Mouse (Mus musculus) kidney, postnatal 0 days (tissue): Measurements from ENCODE around the gene G530012D18Rik. TPM values are rescaled to one million over a fixed set of nuclear protein-coding genes. Genes with fewer than 3 reads are reported as not detected.
"Not testable (repeated sequence)": the region's sequence is repeated elsewhere in the genome, so short reads cannot be mapped to it uniquely, and the experiment has no call there.

Source experiments
- ATAC-seq: fragments of 200-750 bp; cut with Nextera tagmentation; replicated peaks from 2 replicates; pipeline ENCODE4 v1.8.0; 2017; ENCODE audit warnings: low read depth, moderate number of reproducible peaks, moderate TSS enrichment, moderate library complexity; ENCODE audit not compliant: low FRiP score
- DNase-seq: peaks from one replicate; pipeline ENCODE4 v3.0.0-alpha.2; 2016; ENCODE audit warnings: low spot score
- H3K27ac ChIP-seq: fragments of 300-500 bp; sonication (generic); 2 replicates; pipeline ENCODE4 v1.5.1; 2014; ENCODE audit warnings: mild to moderate bottlenecking
- H3K27me3 ChIP-seq: fragments of 300-500 bp; sonication (generic); 2 replicates; pipeline ENCODE4 v1.6.1; 2014; ENCODE audit warnings: low read length, mixed read lengths; ENCODE audit not compliant: insufficient read depth
- H3K36me3 ChIP-seq: fragments of 300-500 bp; sonication (generic); 2 replicates; pipeline ENCODE4 v1.6.1; 2014; ENCODE audit warnings: low read length, mixed read lengths; ENCODE audit not compliant: insufficient read depth
- H3K4me1 ChIP-seq: fragments of 300-500 bp; sonication (generic); replicated peaks from 2 replicates; pipeline ENCODE4 v1.6.1; 2014; ENCODE audit warnings: antibody characterized with exemption, low read length, mixed read lengths; ENCODE audit not compliant: insufficient read depth
- H3K4me2 ChIP-seq: fragments of 300-500 bp; sonication (generic); 2 replicates; pipeline ENCODE4 v1.6.1; 2014; ENCODE audit warnings: mild to moderate bottlenecking, low read length, moderate library complexity, mixed read lengths
- H3K4me3 ChIP-seq: fragments of 300-500 bp; sonication (generic); replicated peaks from 2 replicates; pipeline ENCODE4 v1.5.1; 2014; ENCODE audit warnings: low read depth, low read length
- H3K9ac ChIP-seq: fragments of 300-500 bp; sonication (generic); 2 replicates; pipeline ENCODE4 v1.6.1; 2014; ENCODE audit warnings: low read depth, low read length
- H3K9me3 ChIP-seq: fragments of 300-500 bp; sonication (generic); replicated peaks from 2 replicates; pipeline ENCODE4 v1.6.1; 2016; ENCODE audit warnings: low read length, inconsistent platforms, mixed read lengths
- WGBS: fragments of 180-500 bp; shearing (Covaris S2); extraction: QIAGEN DNeasy Blood & Tissue Kit; methylation state at CpG from one replicate; pipeline ENCODE4 v1.1.7; 2014; 5-methylcytosine and 5-hydroxymethylcytosine counted together
- polyA plus RNA-seq: library from polyadenylated mRNA; unstranded; fragments of >200 nt; fragmentation: Nextera tagmentation; extraction: Ambion mirVana; gene quantifications from 2 replicates; pipeline ENCODE4 v1.2.1, GENCODE M21; 2015

The G530012D18Rik gene
- polyA plus RNA-seq, 1 experiment from 2014 or later, result not detected

DNA sequence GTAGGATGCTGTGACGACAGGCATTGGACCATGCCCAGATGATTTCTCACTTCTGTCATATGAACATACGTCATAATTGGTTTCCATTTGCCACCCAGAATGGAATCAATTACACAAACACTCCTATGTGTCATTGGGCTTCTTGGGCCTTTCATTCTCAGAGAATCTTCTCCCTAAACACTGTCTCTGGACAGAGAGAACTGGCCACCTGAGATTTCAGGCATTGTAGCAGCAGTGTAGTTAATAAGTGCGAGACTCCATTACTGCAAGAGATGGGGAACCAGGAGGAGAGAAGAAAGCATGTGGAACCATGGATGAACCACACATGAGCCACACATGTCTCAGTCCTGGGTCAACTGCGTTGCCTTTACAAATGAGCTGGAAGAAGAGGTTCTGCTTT lies 32.9 kb downstream of the G530012D18Rik start:
- 83% methylated on average over 3 of the region's 4 CpGs for WGBS

DNA sequence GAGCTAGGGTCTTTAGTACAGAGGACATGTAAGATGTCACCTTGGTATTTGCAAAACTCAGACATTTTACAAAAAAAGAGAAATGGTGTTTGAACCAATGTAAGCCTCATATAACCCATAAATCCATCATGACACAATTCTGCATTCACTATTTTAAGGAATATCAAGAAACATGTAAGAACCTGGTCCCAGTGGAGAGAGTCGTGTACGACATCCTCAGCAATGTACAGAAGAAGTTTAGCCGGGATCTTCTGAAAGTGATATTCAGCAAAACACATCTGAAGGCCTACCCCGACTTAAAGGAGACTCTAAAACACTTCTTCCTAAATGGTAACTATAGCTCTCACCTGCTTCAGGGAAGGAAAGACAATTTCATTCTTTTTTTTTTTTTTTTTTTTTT lies 35.1 kb downstream of the G530012D18Rik start:
- H3K4me2 ChIP-seq, H3K4me1 ChIP-seq, ATAC-seq, DNase-seq, H3K4me3 ChIP-seq, H3K27me3 ChIP-seq, H3K36me3 ChIP-seq, H3K9me3 ChIP-seq, H3K9ac ChIP-seq, H3K27ac ChIP-seq: not testable (repeated sequence)
- WGBS, result no CpG with 5 or more reads among the region's 4 CpGs

More for the DNA sequence above, 32.9 kb downstream of the G530012D18Rik start:
- not testable (repeated sequence) for H3K9me3 ChIP-seq, H3K27me3 ChIP-seq, ATAC-seq, H3K27ac ChIP-seq, H3K9ac ChIP-seq, H3K4me2 ChIP-seq, DNase-seq, H3K4me3 ChIP-seq, H3K4me1 ChIP-seq, H3K36me3 ChIP-seq

DNA sequence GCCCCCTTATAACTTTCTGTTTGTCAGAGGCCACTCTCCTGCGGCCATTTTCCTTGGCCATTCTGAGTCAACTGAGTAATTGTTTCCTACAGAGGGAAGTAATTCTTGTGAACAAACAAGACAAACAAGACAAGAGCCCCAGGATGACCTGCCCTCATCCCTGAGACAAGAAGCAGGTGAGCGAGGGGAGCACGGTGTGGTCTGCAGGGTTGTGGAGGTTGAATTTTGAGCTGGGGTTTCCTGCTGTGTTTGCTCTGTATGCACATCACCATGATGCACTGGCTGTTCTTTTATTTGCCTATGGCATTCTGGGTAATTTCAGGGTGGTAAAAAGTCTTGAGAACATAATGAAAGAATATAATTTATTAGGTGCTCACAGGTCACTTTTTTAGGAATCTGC lies 39.6 kb downstream of the G530012D18Rik start:
- H3K4me3 ChIP-seq, DNase-seq, H3K4me2 ChIP-seq, H3K9ac ChIP-seq, H3K27me3 ChIP-seq, H3K27ac ChIP-seq, H3K36me3 ChIP-seq, H3K9me3 ChIP-seq, ATAC-seq, H3K4me1 ChIP-seq: not testable (repeated sequence)
- 90% methylated on average over 3 of the region's 3 CpGs for WGBS

DNA sequence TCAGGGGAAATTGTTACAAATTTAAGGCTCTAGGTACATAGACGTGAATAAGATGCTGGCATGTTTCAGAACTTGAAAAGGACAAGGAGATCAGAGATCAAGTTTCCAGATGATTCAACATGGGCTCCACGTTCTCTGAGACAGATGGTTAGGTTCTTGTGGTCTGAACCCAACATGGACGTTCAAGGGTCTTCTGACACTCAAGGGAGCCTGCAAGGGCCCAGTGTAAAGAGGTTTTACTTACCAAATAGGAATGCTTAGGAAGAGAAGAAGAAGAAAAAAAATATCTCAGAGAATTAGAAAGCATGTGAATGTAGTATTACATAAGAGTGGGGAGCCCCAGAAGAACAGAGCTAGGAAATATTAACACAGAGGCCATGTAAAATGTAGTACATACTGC lies 40.3 kb downstream of the G530012D18Rik start:
- DNase-seq, H3K4me2 ChIP-seq, H3K4me1 ChIP-seq, H3K9ac ChIP-seq, H3K9me3 ChIP-seq, H3K4me3 ChIP-seq, H3K27me3 ChIP-seq, ATAC-seq, H3K27ac ChIP-seq, H3K36me3 ChIP-seq: not testable (repeated sequence)
- 60% methylated on average over 3 of the region's 3 CpGs for WGBS

DNA sequence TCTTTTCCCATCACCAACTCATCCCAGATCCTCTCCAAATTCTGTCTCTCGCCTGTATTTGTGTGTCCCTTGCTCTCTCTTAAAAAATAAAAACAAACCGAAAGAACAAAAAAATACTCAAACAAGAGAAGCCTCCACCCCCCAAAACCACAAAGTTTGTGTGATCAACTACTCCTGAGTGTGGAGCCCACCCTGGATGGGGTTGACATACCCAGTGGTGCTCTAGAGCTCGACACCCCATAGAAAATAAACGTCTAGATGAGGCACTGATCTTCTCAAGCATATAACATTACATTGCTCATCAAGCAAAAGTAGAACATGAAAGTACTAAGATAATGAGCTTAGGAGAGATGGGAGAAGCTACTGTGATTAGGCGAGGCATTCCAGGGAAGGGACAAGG lies 41.7 kb downstream of the G530012D18Rik start:
- ATAC-seq, H3K4me1 ChIP-seq, H3K9ac ChIP-seq, H3K36me3 ChIP-seq, H3K9me3 ChIP-seq, H3K4me3 ChIP-seq, H3K27me3 ChIP-seq, H3K27ac ChIP-seq, DNase-seq, H3K4me2 ChIP-seq: not testable (repeated sequence)
- 62% methylated on average over 4 of the region's 5 CpGs for WGBS

DNA sequence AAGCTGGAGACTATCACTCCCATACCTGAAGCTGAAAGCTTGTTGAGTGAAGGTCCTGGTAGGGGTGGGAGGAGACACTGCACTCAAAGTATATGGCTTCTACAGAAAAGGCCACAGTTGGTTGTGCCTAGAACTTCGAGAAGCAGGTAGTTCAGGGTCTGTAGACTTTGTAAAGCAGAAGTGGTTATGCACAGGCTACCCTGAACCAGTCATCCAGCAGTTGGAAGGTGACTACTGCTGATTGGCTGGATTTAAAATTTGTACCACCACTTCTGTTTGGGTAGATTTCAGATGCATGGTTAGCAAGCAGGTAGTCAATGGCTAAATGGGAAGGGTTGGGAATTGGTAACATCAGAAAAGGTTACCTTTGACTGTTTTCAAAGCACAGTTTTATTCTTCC lies 43.2 kb downstream of the G530012D18Rik start:
- not testable (repeated sequence) for H3K4me2 ChIP-seq, ATAC-seq
- WGBS, result 64% methylated on average over 1 of the region's 1 CpGs

More for the DNA sequence above, 43.2 kb downstream of the G530012D18Rik start:
- not testable (repeated sequence) for DNase-seq, H3K9me3 ChIP-seq, H3K27ac ChIP-seq, H3K27me3 ChIP-seq, H3K4me1 ChIP-seq, H3K9ac ChIP-seq, H3K36me3 ChIP-seq, H3K4me3 ChIP-seq

Other genes starting within 250 kb of the G530012D18Rik start
- 1.9 and 2.1 TPM in 2 replicates for gene Sp110, start 23.1 kb downstream of the G530012D18Rik start, polyA plus RNA-seq
- gene Sp140, start 24.7 kb downstream of the G530012D18Rik start, polyA plus RNA-seq, result 2.1 and 2.3 TPM in 2 replicates
- gene Sp100, start 74.3 kb downstream of the G530012D18Rik start, polyA plus RNA-seq, result 17.4 and 19.2 TPM in 2 replicates
- 0.98 and 1.7 TPM in 2 replicates for gene A630001G21Rik, start 203.0 kb downstream of the G530012D18Rik start, polyA plus RNA-seq
- gene Cab39, start 217.8 kb downstream of the G530012D18Rik start, polyA plus RNA-seq, result 31.3 and 34.6 TPM in 2 replicates